Mouse (Mus musculus) CH12F3 (cell line): ENCODE results near the gene Atp8a2.

Experiments used
- in situ Hi-C: fragments of 300-500 bp; cut with MboI; formaldehyde crosslinking; loops from 2 replicates; pipeline ENCODE4 v1.14.3; 2020; ENCODE audit warnings: low sequenced_read_pairs

Atp8a2 gene

GRCm38 (mm10) chr14:60030666-60031065 lies 166.3 kb downstream of the Atp8a2 start:
- in situ Hi-C loops, result no loop called here

- in situ Hi-C loops, result no loop called here
Observed at GRCm38 (mm10) chr14:60027139-60027538, 169.8 kb downstream of the Atp8a2 start.

- in situ Hi-C loops, result no loop called here
Observed at GRCm38 (mm10) chr14:60026647-60027046, 170.3 kb downstream of the Atp8a2 start.

GRCm38 (mm10) chr14:60015891-60016290 lies 181.1 kb downstream of the Atp8a2 start:
- in situ Hi-C loops, result loop anchor here (25.0 kb wide), 2 partner anchors 404 to 554 kb away; no protein-coding TSS in a partner anchor

- in situ Hi-C loops, result loop anchor here (25.0 kb wide), 2 partner anchors 390 to 540 kb away; no protein-coding TSS in a partner anchor
Observed at GRCm38 (mm10) chr14:60001801-60002200, 195.2 kb downstream of the Atp8a2 start.

GRCm38 (mm10) chr14:59988860-59989259 lies 208.1 kb downstream of the Atp8a2 start:
- in situ Hi-C loops, result no loop called here

GRCm38 (mm10) chr14:59987975-59988374 lies 209.0 kb downstream of the Atp8a2 start:
- in situ Hi-C loops, result no loop called here

- in situ Hi-C loops, result no loop called here
Observed at GRCm38 (mm10) chr14:59978007-59978406, 219.0 kb downstream of the Atp8a2 start.

- in situ Hi-C loops, result no loop called here
Observed at GRCm38 (mm10) chr14:59971221-59971730, 225.7 kb downstream of the Atp8a2 start.

GRCm38 (mm10) chr14:59969485-59970134 lies 227.4 kb downstream of the Atp8a2 start:
- in situ Hi-C loops, result no loop called here

- in situ Hi-C loops, result no loop called here
Observed at GRCm38 (mm10) chr14:59967847-59968550, 229.0 kb downstream of the Atp8a2 start.

- in situ Hi-C loops, result no loop called here
Observed at GRCm38 (mm10) chr14:59966981-59967380, 230.0 kb downstream of the Atp8a2 start.

GRCm38 (mm10) chr14:59964569-59964968 lies 232.4 kb downstream of the Atp8a2 start:
- in situ Hi-C loops, result no loop called here

- in situ Hi-C loops, result no loop called here
Observed at GRCm38 (mm10) chr14:59960961-59961360, 236.0 kb downstream of the Atp8a2 start.

GRCm38 (mm10) chr14:59960214-59960890 lies 236.6 kb downstream of the Atp8a2 start:
- in situ Hi-C loops, result no loop called here

GRCm38 (mm10) chr14:59959723-59960122 lies 237.3 kb downstream of the Atp8a2 start:
- in situ Hi-C loops, result no loop called here

GRCm38 (mm10) chr14:59949983-59950382 lies 247.0 kb downstream of the Atp8a2 start:
- in situ Hi-C loops, result no loop called here

GRCm38 (mm10) chr14:59942864-59943611 lies 253.9 kb downstream of the Atp8a2 start:
- in situ Hi-C loops, result no loop called here

- in situ Hi-C loops, result no loop called here
Observed at GRCm38 (mm10) chr14:59942199-59942598, 254.8 kb downstream of the Atp8a2 start.

GRCm38 (mm10) chr14:59932355-59932754 lies 264.6 kb downstream of the Atp8a2 start:
- in situ Hi-C loops, result no loop called here
